Mouse (Mus musculus): ENCODE results near the gene Srsx. TPM values are rescaled to one million over a fixed set of nuclear protein-coding genes. Genes with fewer than 3 reads are reported as not detected.
"Not testable (repeated sequence)": the region's sequence is repeated elsewhere in the genome, so short reads cannot be mapped to it uniquely, and the experiment has no call there.

The Srsx gene
- polyA plus RNA-seq (2017; shearing (Covaris generic)): not detected

- ATAC-seq: not testable (repeated sequence)
These were observed at the start of gene Srsx for GRCm38 (mm10) chrX:123222381-123222780. TSS of gene Srsx (minus strand) at chrX:123222481.

GRCm38 (mm10) chrX:123246807-123247206 lies 24.5 kb upstream of the Srsx start, which contains the start of gene Gm17577:
TSS of gene Gm17577 (minus strand) at chrX:123246907.
- ATAC-seq: not testable (repeated sequence)

Other genes with a start within 250 kb of the Srsx start
- gene Gm17521, start 192.8 kb downstream of the Srsx start, polyA plus RNA-seq (2017; shearing (Covaris generic)): not detected
- gene Cldn34c1, start 119.0 kb downstream of the Srsx start, polyA plus RNA-seq (2017; shearing (Covaris generic)): 1 to 10 TPM; 1.1 to 1.6 TPM
- gene Gm17577, start 24.4 kb upstream of the Srsx start, polyA plus RNA-seq (2017; shearing (Covaris generic)): not detected